8 mouse cellular contexts compared by ENCODE assay signal in the genomic region with DNA sequence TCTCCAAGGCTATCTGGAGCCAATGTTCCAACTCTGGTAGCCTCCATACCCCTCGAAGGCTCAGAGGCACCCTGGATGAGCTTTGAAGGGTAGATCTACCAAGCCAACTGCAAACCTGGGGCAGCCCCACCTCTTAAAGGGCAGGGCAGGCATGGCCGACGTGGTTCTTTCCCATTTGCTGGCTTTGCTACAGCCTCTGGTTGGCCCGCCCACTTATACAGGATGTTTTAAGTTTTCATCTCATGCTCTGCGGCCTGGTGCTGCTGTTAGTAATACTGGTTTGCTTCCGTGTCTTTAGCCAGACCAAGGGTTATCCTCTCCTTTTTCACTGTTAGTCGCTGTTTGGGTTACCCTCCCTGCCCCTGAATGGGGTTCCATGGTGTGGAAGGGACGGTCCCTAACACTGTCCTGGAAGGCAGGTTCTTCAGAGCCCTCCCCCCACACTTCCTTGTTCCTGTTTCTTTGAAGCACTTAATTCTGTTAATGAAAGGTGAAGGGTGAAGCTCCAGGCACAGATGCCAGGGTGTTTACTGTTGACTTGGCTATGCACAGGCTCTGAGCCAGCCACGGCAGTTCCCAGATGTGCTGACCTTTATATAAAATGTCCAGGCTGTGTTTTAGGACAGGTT. TPM values are rescaled to one million over a fixed set of nuclear protein-coding genes. Genes with fewer than 3 reads are reported as not detected.
DNase-seq lines count a peak whose midpoint lies in the region; ATAC-seq lines count a peak whose summit lies in the region.

No protein-coding gene starts in this region.

- H3K4me1 ChIP-seq in erythroblast, embryonic 14.5 days (ENCODE audit: control insufficient read depth): peaks cover 41% of the 10 kb centered on the region
- peaks cover 26% of the 10 kb centered on the region for H3K4me1 ChIP-seq in intestine, embryonic 15.5 days (replicated peaks)
- peaks cover 24% of the 10 kb centered on the region for H3K4me1 ChIP-seq in liver, embryonic 16.5 days (ENCODE audit: control insufficient read depth, low read depth, low read length)

- DNase-seq in urinary bladder, postnatal 25 days (ENCODE audit: low spot score): peak; percentile 33
- DNase-seq in urinary bladder, adult 2 months (ENCODE audit: low spot score): no peak
- DNase-seq in ovary, postnatal 14 days (ENCODE audit: low spot score): no peak
- no peak for DNase-seq in embryo, embryonic 9.5 days (ENCODE audit: extremely low spot score)

- ATAC-seq in intestine, embryonic 15.5 days: no peak
- ATAC-seq in liver, embryonic 16.5 days (ENCODE audit: low read depth): peak; percentile 39; the same call in 1 of the 2 replicates
- peak; percentile 70 for ATAC-seq in neutrophil, adult 5-6 weeks (ENCODE audit: extremely low read depth, insufficient number of reproducible peaks, low FRiP score, poor library complexity, severe bottlenecking)

- H3K4me3 ChIP-seq in erythroblast, embryonic 14.5 days (replicated peaks): peak overlapping the region; percentile 34
- peak overlapping the region; percentile 68; the same call in 1 of the 2 replicates for H3K4me3 ChIP-seq in intestine, embryonic 15.5 days (replicated peaks)
- peak overlapping the region; percentile 45 for H3K4me3 ChIP-seq in liver, embryonic 16.5 days (ENCODE audit: low read depth, low read length)

- H3K4me2 ChIP-seq in intestine, embryonic 15.5 days (replicated peaks): peak overlapping the region; percentile 87
- H3K4me2 ChIP-seq in liver, embryonic 16.5 days (ENCODE audit: low read depth, low read length): peak overlapping the region; percentile 95

- H3K9ac ChIP-seq in intestine, embryonic 15.5 days: peak overlapping the region; percentile 16; the same call in 1 of the 2 replicates
- peak overlapping the region; percentile 40 for H3K9ac ChIP-seq in liver, embryonic 16.5 days (ENCODE audit: low read depth, low read length)

- no peaks in the 10 kb centered on the region for H3K9me3 ChIP-seq in erythroblast, embryonic 14.5 days (ENCODE audit: control insufficient read depth, low read length)
- no peaks in the 10 kb centered on the region for H3K9me3 ChIP-seq in intestine, embryonic 15.5 days
- H3K9me3 ChIP-seq in liver, embryonic 16.5 days (replicated peaks; ENCODE audit: control insufficient read depth, low read length): no peaks in the 10 kb centered on the region

- H3K36me3 ChIP-seq in erythroblast, embryonic 14.5 days (ENCODE audit: control insufficient read depth): peaks cover 28% of the 10 kb centered on the region
- peaks cover 17% of the 10 kb centered on the region; the same call in 1 of the 2 replicates for H3K36me3 ChIP-seq in intestine, embryonic 15.5 days
- peaks cover 4% of the 10 kb centered on the region; the same call in 1 of the 2 replicates for H3K36me3 ChIP-seq in liver, embryonic 16.5 days (ENCODE audit: control insufficient read depth, insufficient read depth)

- peaks cover 12% of the 10 kb centered on the region for H3K27me3 ChIP-seq in erythroblast, embryonic 14.5 days (ENCODE audit: control insufficient read depth)
- no peaks in the 10 kb centered on the region for H3K27me3 ChIP-seq in intestine, embryonic 15.5 days (replicated peaks)
- H3K27me3 ChIP-seq in liver, embryonic 16.5 days (ENCODE audit: control insufficient read depth, insufficient read depth, low read depth, low read length): no peaks in the 10 kb centered on the region

- WGBS in intestine, embryonic 15.5 days: 51% methylated on average over 9 of the region's 9 CpGs
- WGBS in liver, embryonic 16.5 days (ENCODE audit: insufficient replicate concordance): 20% methylated on average over 9 of the region's 9 CpGs

- H3K27ac ChIP-seq in intestine, embryonic 15.5 days: no peak overlapping the region
- H3K27ac ChIP-seq in liver, embryonic 16.5 days (ENCODE audit: low read length): no peak overlapping the region

RNA-seq across cellular contexts. Expression of gene Trabd, which starts 3.4 kb away (rescaled TPM):
- polyA plus RNA-seq in urinary bladder, adult 2 months (2012; rRNA removed): 33.3 and 36.9 TPM in 2 replicates
- 1.7 and 1.9 TPM in 2 replicates for polyA plus RNA-seq in erythroblast, embryonic 14.5 days (2012)
- polyA plus RNA-seq in intestine, embryonic 15.5 days (2015; fragmentation: Nextera tagmentation; extraction: Ambion mirVana): 46.4 and 56.6 TPM in 2 replicates
- polyA plus RNA-seq in liver, embryonic 16.5 days (2015; fragmentation: Nextera tagmentation; extraction: Ambion mirVana): 19.6 and 21.4 TPM in 2 replicates
- 47.6 and 55.9 TPM in 2 replicates for total RNA-seq in neutrophil, adult 5-6 weeks (2017)

RNA-seq across cellular contexts. Expression of gene Selenoo, which starts 10.6 kb away (rescaled TPM):
- polyA plus RNA-seq in urinary bladder, adult 2 months (2012; rRNA removed): 25.0 and 27.2 TPM in 2 replicates
- polyA plus RNA-seq in erythroblast, embryonic 14.5 days (2012): 0.19 and 0.34 TPM in 2 replicates
- polyA plus RNA-seq in intestine, embryonic 15.5 days (2015; fragmentation: Nextera tagmentation; extraction: Ambion mirVana): 15.9 and 17.6 TPM in 2 replicates
- 7.8 and 9.1 TPM in 2 replicates for polyA plus RNA-seq in liver, embryonic 16.5 days (2015; fragmentation: Nextera tagmentation; extraction: Ambion mirVana)
- 22.9 and 26.8 TPM in 2 replicates for total RNA-seq in neutrophil, adult 5-6 weeks (2017)

RNA-seq across cellular contexts. Expression of gene Panx2, which starts 18.8 kb away (rescaled TPM):
- polyA plus RNA-seq in urinary bladder, adult 2 months (2012; rRNA removed): 0.67 and 0.78 TPM in 2 replicates
- polyA plus RNA-seq in erythroblast, embryonic 14.5 days (2012): not detected in 2 replicates
- polyA plus RNA-seq in intestine, embryonic 15.5 days (2015; fragmentation: Nextera tagmentation; extraction: Ambion mirVana): 0.21 and 0.59 TPM in 2 replicates
- not detected in 2 replicates for polyA plus RNA-seq in liver, embryonic 16.5 days (2015; fragmentation: Nextera tagmentation; extraction: Ambion mirVana)
- not detected in 2 replicates for total RNA-seq in neutrophil, adult 5-6 weeks (2017)

RNA-seq across cellular contexts. Expression of gene Tubgcp6, which starts 44.6 kb away (rescaled TPM):
- polyA plus RNA-seq in urinary bladder, adult 2 months (2012; rRNA removed): 15.3 and 15.4 TPM in 2 replicates
- 4.4 and 4.8 TPM in 2 replicates for polyA plus RNA-seq in erythroblast, embryonic 14.5 days (2012)
- 10.5 and 12.6 TPM in 2 replicates for polyA plus RNA-seq in intestine, embryonic 15.5 days (2015; fragmentation: Nextera tagmentation; extraction: Ambion mirVana)
- 5.8 and 6.3 TPM in 2 replicates for polyA plus RNA-seq in liver, embryonic 16.5 days (2015; fragmentation: Nextera tagmentation; extraction: Ambion mirVana)
- total RNA-seq in neutrophil, adult 5-6 weeks (2017): 47.3 and 49.6 TPM in 2 replicates

RNA-seq across cellular contexts. Expression of gene Hdac10, which starts 50.2 kb away (rescaled TPM):
- polyA plus RNA-seq in urinary bladder, adult 2 months (2012; rRNA removed): 27.2 and 36.4 TPM in 2 replicates
- 0.33 and 0.64 TPM in 2 replicates for polyA plus RNA-seq in erythroblast, embryonic 14.5 days (2012)
- 20.3 and 20.8 TPM in 2 replicates for polyA plus RNA-seq in intestine, embryonic 15.5 days (2015; fragmentation: Nextera tagmentation; extraction: Ambion mirVana)
- 8.2 and 9.7 TPM in 2 replicates for polyA plus RNA-seq in liver, embryonic 16.5 days (2015; fragmentation: Nextera tagmentation; extraction: Ambion mirVana)
- 53.8 and 58.4 TPM in 2 replicates for total RNA-seq in neutrophil, adult 5-6 weeks (2017)
